Comparison of ENCODE assay signal across 10 mouse cellular contexts in the genomic region with DNA sequence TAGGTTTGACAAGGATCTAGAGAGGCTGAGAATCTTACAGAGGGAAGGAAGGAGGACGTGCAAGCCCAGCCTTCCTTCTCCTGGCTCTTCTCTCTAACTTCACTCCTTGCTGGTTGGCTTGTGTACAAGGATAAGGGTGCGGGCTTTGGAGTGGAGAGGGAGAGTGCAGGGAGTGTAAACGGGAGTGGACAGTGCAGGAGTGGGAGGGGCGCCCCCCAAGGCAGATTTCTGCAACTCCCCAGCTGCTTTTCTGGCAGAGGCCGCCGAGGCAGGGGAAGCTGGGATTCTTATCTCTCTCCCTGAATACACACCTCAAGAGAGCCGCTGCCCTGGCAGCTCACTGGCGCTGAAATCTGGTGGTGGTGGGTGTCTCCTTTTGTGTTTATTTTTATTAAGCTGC. TPM values are rescaled to one million over a fixed set of nuclear protein-coding genes. Genes with fewer than 3 reads are reported as not detected.
DNase-seq lines count a peak whose midpoint lies in the region; ATAC-seq lines count a peak whose summit lies in the region.
"Had no signal": no experiment of that assay in that cellular context is flagged by ENCODE, and none has a peak within 500 bp of the region (broad histone marks: within the 10 kb centered on the region; RNA-seq: fewer than 3 reads in every experiment).

No protein-coding gene starts in this region.

- no peak overlapping the region for H3K27ac ChIP-seq in kidney, embryonic 15.5 days
- no peak overlapping the region for H3K27ac ChIP-seq in embryonic facial prominence, embryonic 14.5 days (replicated peaks; ENCODE audit: low read depth, low read length)
- peak overlapping the region; percentile 97 for H3K27ac ChIP-seq in hindbrain, embryonic 15.5 days (replicated peaks)
- H3K27ac ChIP-seq in midbrain, embryonic 15.5 days = peak overlapping the region; percentile 96
- H3K27ac ChIP-seq: liver, embryonic 14.5 days had no signal

- H3K9me3 ChIP-seq in kidney, embryonic 15.5 days (replicated peaks) = no peaks in the 10 kb centered on the region
- no peaks in the 10 kb centered on the region for H3K9me3 ChIP-seq in embryonic facial prominence, embryonic 14.5 days (ENCODE audit: control insufficient read depth, low read length)
- H3K9me3 ChIP-seq in hindbrain, embryonic 15.5 days = no peaks in the 10 kb centered on the region
- H3K9me3 ChIP-seq in midbrain, embryonic 15.5 days = no peaks in the 10 kb centered on the region
- H3K9me3 ChIP-seq: G1E had no signal

- H3K4me3 ChIP-seq in kidney, embryonic 15.5 days (replicated peaks) = peak overlapping the region; percentile 1; the same call in 1 of the 2 replicates
- H3K4me3 ChIP-seq in embryonic facial prominence, embryonic 14.5 days (ENCODE audit: low read depth, low read length) = peak overlapping the region; percentile 68
- peak overlapping the region; percentile 93 for H3K4me3 ChIP-seq in hindbrain, embryonic 15.5 days
- H3K4me3 ChIP-seq in midbrain, embryonic 15.5 days = peak overlapping the region; percentile 75

- H3K9ac ChIP-seq in kidney, embryonic 15.5 days = no peak overlapping the region
- H3K9ac ChIP-seq in embryonic facial prominence, embryonic 14.5 days (ENCODE audit: low read depth, low read length) = no peak overlapping the region
- H3K9ac ChIP-seq in hindbrain, embryonic 15.5 days = peak overlapping the region; percentile 95
- H3K9ac ChIP-seq in midbrain, embryonic 15.5 days = peak overlapping the region; percentile 83
- H3K9ac ChIP-seq: liver, embryonic 14.5 days had no signal

- peaks cover 64% of the 10 kb centered on the region for H3K27me3 ChIP-seq in kidney, embryonic 15.5 days
- peaks cover 31% of the 10 kb centered on the region for H3K27me3 ChIP-seq in embryonic facial prominence, embryonic 14.5 days (replicated peaks; ENCODE audit: control insufficient read depth, insufficient read depth, low read length)
- H3K27me3 ChIP-seq in hindbrain, embryonic 15.5 days = no peaks in the 10 kb centered on the region
- no peaks in the 10 kb centered on the region for H3K27me3 ChIP-seq in midbrain, embryonic 15.5 days (replicated peaks)

- no peaks in the 10 kb centered on the region for H3K36me3 ChIP-seq in kidney, embryonic 15.5 days
- H3K36me3 ChIP-seq in embryonic facial prominence, embryonic 14.5 days (ENCODE audit: control insufficient read depth, insufficient read depth, low read length) = no peaks in the 10 kb centered on the region
- no peaks in the 10 kb centered on the region for H3K36me3 ChIP-seq in hindbrain, embryonic 15.5 days
- no peaks in the 10 kb centered on the region for H3K36me3 ChIP-seq in midbrain, embryonic 15.5 days (replicated peaks)
- H3K36me3 ChIP-seq: G1E had no signal

- H3K4me2 ChIP-seq in kidney, embryonic 15.5 days = peak overlapping the region; percentile 93; the same call in 1 of the 2 replicates
- H3K4me2 ChIP-seq in embryonic facial prominence, embryonic 14.5 days (ENCODE audit: low read depth, low read length) = peak overlapping the region; percentile 96
- peak overlapping the region; percentile 76 for H3K4me2 ChIP-seq in hindbrain, embryonic 15.5 days
- peak overlapping the region; percentile 78 for H3K4me2 ChIP-seq in midbrain, embryonic 15.5 days

- ATAC-seq in kidney, embryonic 15.5 days (replicated peaks; ENCODE audit: low FRiP score) = no peak
- ATAC-seq in embryonic facial prominence, embryonic 14.5 days (ENCODE audit: low read depth) = no peak
- ATAC-seq in hindbrain, embryonic 15.5 days (ENCODE audit: low FRiP score, low read depth) = no peak
- ATAC-seq in midbrain, embryonic 15.5 days (replicated peaks) = no peak

- DNase-seq in kidney, postnatal 14 days = no peak
- no peak for DNase-seq in embryonic facial prominence, embryonic 14.5 days (ENCODE audit: low spot score)
- DNase-seq in retina, postnatal 1 day = no peak
- DNase-seq in spleen, postnatal 4 days (ENCODE audit: low spot score in 2 of 2) = no peak
- no peak for DNase-seq in right cerebral cortex, postnatal 4 days

- H3K4me1 ChIP-seq in kidney, embryonic 15.5 days = peaks cover 17% of the 10 kb centered on the region
- peaks cover 17% of the 10 kb centered on the region for H3K4me1 ChIP-seq in embryonic facial prominence, embryonic 14.5 days (ENCODE audit: control insufficient read depth, insufficient read depth, low read length)
- H3K4me1 ChIP-seq in hindbrain, embryonic 15.5 days (replicated peaks) = peaks cover 54% of the 10 kb centered on the region
- H3K4me1 ChIP-seq in midbrain, embryonic 15.5 days = peaks cover 54% of the 10 kb centered on the region

- 14% methylated on average over 8 of the region's 8 CpGs for whole genome bisulfite sequencing in kidney, embryonic 15.5 days
- 16% methylated on average over 7 of the region's 8 CpGs for WGBS in embryonic facial prominence, embryonic 14.5 days
- WGBS in hindbrain, embryonic 15.5 days = 13% methylated on average over 8 of the region's 8 CpGs
- WGBS in midbrain, embryonic 15.5 days = 9% methylated on average over 8 of the region's 8 CpGs

RNA-seq across cellular contexts. Expression of a gene that starts 1.9 kb away (rescaled TPM):
- 2.3 and 2.8 TPM in 2 replicates for polyA plus RNA-seq in kidney, embryonic 15.5 days (2015; fragmentation: Nextera tagmentation; extraction: Ambion mirVana)
- polyA plus RNA-seq in embryonic facial prominence, embryonic 14.5 days (2014; fragmentation: Nextera tagmentation; extraction: Ambion mirVana) = 4.0 and 4.7 TPM in 2 replicates
- 15.7 and 16.1 TPM in 2 replicates for polyA plus RNA-seq in hindbrain, embryonic 15.5 days (2015; fragmentation: Nextera tagmentation; extraction: Ambion mirVana)
- 15.6 and 19.6 TPM in 2 replicates for polyA plus RNA-seq in midbrain, embryonic 15.5 days (2015; fragmentation: Nextera tagmentation; extraction: Ambion mirVana)

Comparison
In these comparisons a context has a peak if more than half of its experiments do, and no peak if none do; other contexts are left out.
1. H3K27ac ChIP-seq: peak in hindbrain, embryonic 15.5 days (single experiment) and midbrain, embryonic 15.5 days (single experiment); none in kidney, embryonic 15.5 days (single experiment) and embryonic facial prominence, embryonic 14.5 days (single experiment).
2. H3K4me3 ChIP-seq: peak in every context shown above with its lines; median percentile 93 in hindbrain, embryonic 15.5 days; 75 in midbrain, embryonic 15.5 days; 68 in embryonic facial prominence, embryonic 14.5 days; 1 in kidney, embryonic 15.5 days.
3. H3K9ac ChIP-seq: peak in hindbrain, embryonic 15.5 days (single experiment) and midbrain, embryonic 15.5 days (single experiment); none in kidney, embryonic 15.5 days (single experiment) and embryonic facial prominence, embryonic 14.5 days (single experiment).
4. Peak in every context shown above with its lines, with median percentiles within 50 percentile points of each other: H3K4me2 ChIP-seq.